Mouse (Mus musculus) embryonic facial prominence, embryonic 10.5 days (tissue): Measurements from ENCODE around the gene Ifna15. TPM values are rescaled to one million over a fixed set of nuclear protein-coding genes. Genes with fewer than 3 reads are reported as not detected.

ENCODE experiments used
- DNase-seq: peaks from one replicate; pipeline ENCODE4 v3.0.0-alpha.2; 2017; ENCODE audit warnings: low spot score
- H3K27ac ChIP-seq: fragments of 300-500 bp; sonication (generic); replicated peaks from 2 replicates; pipeline ENCODE4 v1.5.1; 2016; ENCODE audit warnings: mild to moderate bottlenecking
- H3K27me3 ChIP-seq: fragments of 300-500 bp; sonication (generic); replicated peaks from 2 replicates; pipeline ENCODE4 v1.6.1; 2016; ENCODE audit warnings: low read depth, mild to moderate bottlenecking; ENCODE audit not compliant: poor library complexity, severe bottlenecking
- H3K36me3 ChIP-seq: fragments of 300-500 bp; sonication (generic); replicated peaks from 2 replicates; pipeline ENCODE4 v1.6.1; 2016; ENCODE audit warnings: mild to moderate bottlenecking, moderate library complexity
- H3K4me1 ChIP-seq: fragments of 300-500 bp; sonication (generic); 2 replicates; pipeline ENCODE4 v1.6.1; 2016
- H3K4me3 ChIP-seq: fragments of 300-500 bp; sonication (generic); 2 replicates; pipeline ENCODE4 v1.5.1; 2016; ENCODE audit warnings: mild to moderate bottlenecking, moderate library complexity
- H3K9me3 ChIP-seq: fragments of 300-500 bp; sonication (generic); 2 replicates; pipeline ENCODE4 v1.6.1; 2016; ENCODE audit warnings: mild to moderate bottlenecking
- WGBS: fragments of 180-500 bp; shearing (Covaris S2); methylation state at CpG from one replicate; pipeline ENCODE4 v1.1.7; 2016; 5-methylcytosine and 5-hydroxymethylcytosine counted together
- polyA plus RNA-seq: library from polyadenylated mRNA; unstranded; fragments of >200 nt; fragmentation: Nextera tagmentation; extraction: Ambion mirVana; gene quantifications from 2 replicates; pipeline ENCODE4 v1.2.1, GENCODE M21; 2016

The Ifna15 gene
- polyA plus RNA-seq, 1 experiment from 2014 or later = not detected

- no peak overlapping the region for H3K4me3 ChIP-seq
- no peaks in the 10 kb centered on the region for H3K36me3 ChIP-seq
- 86% methylated on average over 2 of the region's 2 CpGs for WGBS
- H3K4me1 ChIP-seq = no peaks in the 10 kb centered on the region
- no peak overlapping the region for H3K27ac ChIP-seq
- no peaks in the 10 kb centered on the region for H3K9me3 ChIP-seq
- H3K27me3 ChIP-seq = no peaks in the 10 kb centered on the region
- DNase-seq = no peak
These were observed 27.2 kb downstream of the Ifna15 start for GRCm38 (mm10) chr4:88530892-88531291.

- H3K36me3 ChIP-seq = no peaks in the 10 kb centered on the region
- H3K27me3 ChIP-seq = no peaks in the 10 kb centered on the region
- 71% methylated on average over 4 of the region's 4 CpGs for WGBS
- no peak overlapping the region for H3K4me3 ChIP-seq
- no peaks in the 10 kb centered on the region for H3K9me3 ChIP-seq
- no peak overlapping the region for H3K27ac ChIP-seq
- H3K4me1 ChIP-seq = no peaks in the 10 kb centered on the region
- DNase-seq = no peak
These were observed 27.8 kb downstream of the Ifna15 start for GRCm38 (mm10) chr4:88530271-88530670.

GRCm38 (mm10) chr4:88526379-88527049 lies 31.5 kb downstream of the Ifna15 start:
- Histone ChIP-seq H3K4me1 (no peaks in the 10 kb centered on the region), H3K36me3 (no peaks in the 10 kb centered on the region), H3K27me3 (0 out of 2 replicates have a peak, but pooled peaks cover 3% of the 10 kb centered on the region), H3K4me3 (no peak overlapping the region), H3K9me3 (no peaks in the 10 kb centered on the region), H3K27ac (no peak overlapping the region)
- DNase-seq = no peak
- WGBS = 86% methylated on average over 5 of the region's 5 CpGs

GRCm38 (mm10) chr4:88525393-88525792 lies 32.7 kb downstream of the Ifna15 start:
- 81% methylated on average over 3 of the region's 3 CpGs for WGBS
- Histone ChIP-seq H3K36me3 (no peaks in the 10 kb centered on the region), H3K9me3 (no peaks in the 10 kb centered on the region), H3K4me1 (no peaks in the 10 kb centered on the region), H3K27me3 (0 out of 2 replicates have a peak, but pooled peaks cover 3% of the 10 kb centered on the region), H3K27ac (no peak overlapping the region), H3K4me3 (no peak overlapping the region)
- DNase-seq = no peak

- DNase-seq = no peak
- Histone ChIP-seq H3K4me1 (no peaks in the 10 kb centered on the region), H3K36me3 (no peaks in the 10 kb centered on the region), H3K9me3 (no peaks in the 10 kb centered on the region), H3K27ac (no peak overlapping the region), H3K27me3 (0 out of 2 replicates have a peak, but pooled peaks cover 3% of the 10 kb centered on the region), H3K4me3 (no peak overlapping the region)
These were observed 34.8 kb downstream of the Ifna15 start for GRCm38 (mm10) chr4:88523241-88523640.

- Histone ChIP-seq H3K4me3 (no peak within 1 kb of the TSS), H3K27ac (no peak within 1 kb of the TSS), H3K36me3 (no peaks in the 10 kb centered on the region), H3K4me1 (no peaks in the 10 kb centered on the region), H3K9me3 (no peaks in the 10 kb centered on the region), H3K27me3 (0 out of 2 replicates have a peak, but pooled peaks cover 3% of the 10 kb centered on the region)
- no peak for DNase-seq
- WGBS = 89% methylated on average over 4 of the region's 4 CpGs
These were observed 35.4 kb downstream of the Ifna15 start, which contains the start of gene Ifnb1 for GRCm38 (mm10) chr4:88522674-88523073. Gene Ifnb1, minus strand, starts transcription at chr4:88522774.

GRCm38 (mm10) chr4:88517957-88518356 lies 40.1 kb downstream of the Ifna15 start:
- Histone ChIP-seq H3K4me3 (no peak overlapping the region), H3K27ac (no peak overlapping the region), H3K27me3 (0 out of 2 replicates have a peak, but pooled peaks cover 3% of the 10 kb centered on the region), H3K9me3 (no peaks in the 10 kb centered on the region), H3K36me3 (no peaks in the 10 kb centered on the region), H3K4me1 (peaks cover 6% of the 10 kb centered on the region)
- DNase-seq = no peak
- WGBS = 82% methylated on average over 2 of the region's 2 CpGs

GRCm38 (mm10) chr4:88515711-88516211 lies 42.3 kb downstream of the Ifna15 start:
- H3K27me3 ChIP-seq = no peaks in the 10 kb centered on the region
- no peaks in the 10 kb centered on the region for H3K9me3 ChIP-seq
- no peak overlapping the region for H3K4me3 ChIP-seq
- H3K4me1 ChIP-seq = peaks cover 6% of the 10 kb centered on the region
- no peaks in the 10 kb centered on the region for H3K36me3 ChIP-seq
- H3K27ac ChIP-seq = no peak overlapping the region; the same call in 1 of the 2 replicates
- 64% methylated on average over 4 of the region's 4 CpGs for WGBS
- DNase-seq = no peak

- H3K27ac ChIP-seq = no peak overlapping the region
- WGBS = 62% methylated on average over 2 of the region's 2 CpGs
These were observed 42.8 kb downstream of the Ifna15 start for GRCm38 (mm10) chr4:88515250-88515649.

GRCm38 (mm10) chr4:88514403-88514802 lies 43.6 kb downstream of the Ifna15 start:
- Histone ChIP-seq H3K9me3 (no peaks in the 10 kb centered on the region), H3K36me3 (no peaks in the 10 kb centered on the region), H3K27me3 (no peaks in the 10 kb centered on the region), H3K4me3 (no peak overlapping the region), H3K27ac (no peak overlapping the region), H3K4me1 (peaks cover 6% of the 10 kb centered on the region)
- 53% methylated on average over 4 of the region's 4 CpGs for WGBS
- peak; percentile 57 for DNase-seq

More at GRCm38 (mm10) chr4:88515250-88515649, 42.8 kb downstream of the Ifna15 start:
- DNase-seq = no peak
- Histone ChIP-seq H3K9me3 (no peaks in the 10 kb centered on the region), H3K27me3 (no peaks in the 10 kb centered on the region), H3K4me3 (no peak overlapping the region), H3K36me3 (no peaks in the 10 kb centered on the region), H3K4me1 (peaks cover 6% of the 10 kb centered on the region)

- no peak for DNase-seq
- H3K27me3 ChIP-seq = no peaks in the 10 kb centered on the region
- H3K27ac ChIP-seq = no peak overlapping the region
- H3K36me3 ChIP-seq = no peaks in the 10 kb centered on the region
- 94% methylated on average over 4 of the region's 4 CpGs for WGBS
- no peaks in the 10 kb centered on the region for H3K9me3 ChIP-seq
- no peak overlapping the region for H3K4me3 ChIP-seq
- H3K4me1 ChIP-seq = peaks cover 6% of the 10 kb centered on the region
These were observed 44.3 kb downstream of the Ifna15 start for GRCm38 (mm10) chr4:88513743-88514142.
